Mouse (Mus musculus) limb, embryonic 12.5 days (tissue): Measurements from ENCODE around the gene Adamts2. TPM values are rescaled to one million over a fixed set of nuclear protein-coding genes. Genes with fewer than 3 reads are reported as not detected.

Source experiments
- ATAC-seq: fragments of 200-750 bp; cut with Nextera tagmentation; 2 replicates; pipeline ENCODE4 v1.8.0; 2017; ENCODE audit warnings: low read depth, moderate TSS enrichment; ENCODE audit not compliant: insufficient number of reproducible peaks, insufficient read depth, low FRiP score, low TSS enrichment
- H3K27ac ChIP-seq: fragments of 300-500 bp; sonication (generic); 2 replicates; pipeline ENCODE4 v1.5.1; 2016; ENCODE audit warnings: mild to moderate bottlenecking, moderate library complexity
- H3K27me3 ChIP-seq: fragments of 300-500 bp; sonication (generic); 2 replicates; pipeline ENCODE4 v1.6.1; 2016; ENCODE audit warnings: mild to moderate bottlenecking, moderate library complexity
- H3K36me3 ChIP-seq: fragments of 300-500 bp; sonication (generic); 2 replicates; pipeline ENCODE4 v1.6.1; 2016; ENCODE audit warnings: mild to moderate bottlenecking, moderate library complexity
- H3K4me1 ChIP-seq: fragments of 300-500 bp; sonication (generic); replicated peaks from 2 replicates; pipeline ENCODE4 v1.6.1; 2016
- H3K4me2 ChIP-seq: fragments of 300-500 bp; sonication (generic); 2 replicates; pipeline ENCODE4 v1.6.1; 2016; ENCODE audit warnings: mild to moderate bottlenecking, moderate library complexity
- H3K4me3 ChIP-seq: fragments of 300-500 bp; sonication (generic); replicated peaks from 2 replicates; pipeline ENCODE4 v1.5.1; 2016; ENCODE audit warnings: mild to moderate bottlenecking
- H3K9ac ChIP-seq: fragments of 300-500 bp; sonication (generic); replicated peaks from 2 replicates; pipeline ENCODE4 v1.6.1; 2016; ENCODE audit warnings: mild to moderate bottlenecking, moderate library complexity
- H3K9me3 ChIP-seq: fragments of 300-500 bp; sonication (generic); 2 replicates; pipeline ENCODE4 v1.6.1; 2016; ENCODE audit warnings: mild to moderate bottlenecking, moderate library complexity
- WGBS: fragments of 180-500 bp; shearing (Covaris S2); methylation state at CpG from one replicate; pipeline ENCODE4 v1.1.7; 2016; 5-methylcytosine and 5-hydroxymethylcytosine counted together
- polyA plus RNA-seq: library from polyadenylated mRNA; unstranded; fragments of >200 nt; fragmentation: Nextera tagmentation; extraction: Ambion mirVana; gene quantifications from 2 replicates; pipeline ENCODE4 v1.2.1, GENCODE M21; 2016

Adamts2 gene
- 2.8 and 3.0 TPM in 2 replicates for polyA plus RNA-seq

GRCm38 (mm10) chr11:50601641-50602355 lies at the start of gene Adamts2:
Adamts2 (plus strand) TSS chr11:50602084.
- Histone ChIP-seq H3K36me3 (no peaks in the 10 kb centered on the region), H3K4me2 (peak within 1 kb of the TSS; percentile 86), H3K27ac (no peak within 1 kb of the TSS), H3K27me3 (peaks cover 81% of the 10 kb centered on the region), H3K4me1 (peaks cover 21% of the 10 kb centered on the region), H3K9me3 (no peaks in the 10 kb centered on the region), H3K9ac (peak within 1 kb of the TSS; percentile 70), H3K4me3 (peak within 1 kb of the TSS; percentile 70)
- peak; percentile 79 for ATAC-seq
- WGBS, result 1% methylated on average over 67 of the region's 82 CpGs

GRCm38 (mm10) chr11:50557064-50557463 lies 44.8 kb upstream of the Adamts2 start:
- H3K36me3 ChIP-seq, result no peaks in the 10 kb centered on the region
- 85% methylated on average over 3 of the region's 3 CpGs for WGBS
- no peak overlapping the region for H3K4me3 ChIP-seq
- H3K9me3 ChIP-seq, result peaks cover 8% of the 10 kb centered on the region; the same call in 1 of the 2 replicates
- no peak overlapping the region for H3K9ac ChIP-seq
- no peak overlapping the region for H3K4me2 ChIP-seq
- no peaks in the 10 kb centered on the region for H3K27me3 ChIP-seq
- H3K27ac ChIP-seq, result no peak overlapping the region
- H3K4me1 ChIP-seq, result no peaks in the 10 kb centered on the region
- no peak for ATAC-seq

DNA sequence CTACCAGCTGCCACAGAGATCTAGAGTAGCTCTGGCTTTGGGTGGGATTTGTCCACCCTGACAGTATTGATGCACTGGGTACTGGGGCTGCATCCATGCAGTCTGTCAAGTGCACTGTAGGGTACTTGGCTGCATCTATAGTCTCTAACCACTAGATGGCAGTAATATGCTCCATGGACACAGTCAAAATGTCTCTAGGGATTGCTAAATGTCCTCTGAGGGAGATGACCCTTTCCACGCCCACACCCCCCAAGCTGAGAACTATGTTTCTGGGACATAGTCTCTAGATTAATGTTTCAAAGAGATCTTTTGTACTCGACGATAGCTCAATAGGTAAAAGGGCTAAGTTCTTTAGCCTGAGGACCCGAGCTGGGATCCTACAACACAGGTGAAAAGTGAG lies 42.8 kb upstream of the Adamts2 start:
- WGBS, result 33% methylated on average over 4 of the region's 4 CpGs
- H3K9ac ChIP-seq, result no peak overlapping the region
- H3K36me3 ChIP-seq, result no peaks in the 10 kb centered on the region

GRCm38 (mm10) chr11:50565466-50566211 lies 36.2 kb upstream of the Adamts2 start:
- no peak overlapping the region for H3K4me3 ChIP-seq
- H3K27ac ChIP-seq, result no peak overlapping the region
- H3K4me1 ChIP-seq, result no peaks in the 10 kb centered on the region
- H3K36me3 ChIP-seq, result no peaks in the 10 kb centered on the region
- no peak overlapping the region for H3K9ac ChIP-seq
- ATAC-seq, result no peak
- H3K27me3 ChIP-seq, result no peaks in the 10 kb centered on the region
- WGBS, result 75% methylated on average over 20 of the region's 20 CpGs
- no peaks in the 10 kb centered on the region for H3K9me3 ChIP-seq
- H3K4me2 ChIP-seq, result no peak overlapping the region

More for the DNA sequence above, 42.8 kb upstream of the Adamts2 start:
- Histone ChIP-seq H3K4me3 (no peak overlapping the region), H3K27me3 (no peaks in the 10 kb centered on the region), H3K4me1 (no peaks in the 10 kb centered on the region), H3K4me2 (no peak overlapping the region), H3K27ac (no peak overlapping the region), H3K9me3 (peaks cover 8% of the 10 kb centered on the region; the same call in 1 of the 2 replicates)
- no peak for ATAC-seq

DNA sequence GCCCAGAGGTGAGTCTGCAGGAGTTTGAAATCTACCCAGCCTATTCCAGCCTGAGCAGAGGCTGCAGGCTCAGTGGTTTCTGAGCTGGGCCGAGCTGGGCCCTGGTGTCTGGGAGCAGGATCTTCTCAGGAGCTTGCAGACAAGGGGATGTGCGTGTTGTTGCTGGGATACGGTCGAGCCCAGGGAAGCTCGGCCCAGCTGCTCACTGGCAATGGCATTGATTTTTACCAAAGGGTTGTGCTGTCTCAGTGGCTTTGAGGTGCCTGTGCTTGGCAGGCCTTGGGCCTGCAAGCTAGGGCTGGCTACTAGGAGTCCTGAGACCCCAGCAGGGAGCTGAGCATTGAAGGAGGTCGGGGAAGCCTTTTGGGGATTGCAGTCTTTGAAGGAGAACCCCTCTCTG lies 30.4 kb upstream of the Adamts2 start:
- 81% methylated on average over 6 of the region's 6 CpGs for WGBS
- no peaks in the 10 kb centered on the region; the same call in 1 of the 2 replicates for H3K4me1 ChIP-seq
- no peak overlapping the region for H3K27ac ChIP-seq
- no peaks in the 10 kb centered on the region for H3K9me3 ChIP-seq
- no peak for ATAC-seq
- no peaks in the 10 kb centered on the region for H3K36me3 ChIP-seq
- no peak overlapping the region for H3K9ac ChIP-seq
- H3K4me3 ChIP-seq, result no peak overlapping the region
- no peaks in the 10 kb centered on the region for H3K27me3 ChIP-seq
- H3K4me2 ChIP-seq, result no peak overlapping the region

GRCm38 (mm10) chr11:50576521-50576920 lies 25.4 kb upstream of the Adamts2 start:
- no peak overlapping the region for H3K4me3 ChIP-seq

DNA sequence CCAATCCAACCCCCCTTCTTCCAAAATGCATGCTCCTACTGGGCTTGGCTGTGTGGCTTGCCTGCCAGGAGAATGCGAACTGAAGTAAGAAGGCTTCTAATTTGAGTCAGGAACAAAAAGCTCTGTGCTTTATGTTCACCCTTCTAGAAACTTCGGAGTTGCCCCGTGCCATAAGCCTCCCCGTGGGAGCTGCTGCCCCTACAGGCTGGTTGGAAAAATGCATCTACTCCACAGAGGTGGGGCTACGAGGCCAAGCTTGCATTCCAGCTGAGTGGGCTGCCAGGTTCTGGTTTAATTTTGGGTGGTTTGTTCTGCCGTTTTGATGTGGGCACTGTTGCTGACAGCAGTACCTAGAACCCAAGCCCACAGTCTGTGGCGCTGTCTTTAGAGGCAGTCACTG lies 14.9 kb upstream of the Adamts2 start:
- H3K27me3 ChIP-seq, result no peaks in the 10 kb centered on the region
- no peak for ATAC-seq
- 49% methylated on average over 7 of the region's 7 CpGs for WGBS

More at GRCm38 (mm10) chr11:50576521-50576920, 25.4 kb upstream of the Adamts2 start:
- Histone ChIP-seq H3K4me2 (no peak overlapping the region), H3K9me3 (no peaks in the 10 kb centered on the region), H3K36me3 (no peaks in the 10 kb centered on the region), H3K9ac (no peak overlapping the region), H3K27ac (no peak overlapping the region), H3K27me3 (no peaks in the 10 kb centered on the region), H3K4me1 (no peaks in the 10 kb centered on the region; the same call in none of the 2 replicates)
- no peak for ATAC-seq
- WGBS, result 57% methylated on average over 4 of the region's 4 CpGs

GRCm38 (mm10) chr11:50587787-50588186 lies 14.1 kb upstream of the Adamts2 start:
- H3K36me3 ChIP-seq, result no peaks in the 10 kb centered on the region
- H3K4me2 ChIP-seq, result no peak overlapping the region
- no peak overlapping the region for H3K4me3 ChIP-seq
- 24% methylated on average over 3 of the region's 3 CpGs for WGBS
- no peaks in the 10 kb centered on the region for H3K27me3 ChIP-seq
- no peak for ATAC-seq
- H3K9ac ChIP-seq, result no peak overlapping the region
- 0 out of 2 replicates have a peak, but pooled peaks cover 3% of the 10 kb centered on the region for H3K9me3 ChIP-seq
- no peak overlapping the region for H3K27ac ChIP-seq
- no peaks in the 10 kb centered on the region; the same call in 1 of the 2 replicates for H3K4me1 ChIP-seq

More for the DNA sequence above, 14.9 kb upstream of the Adamts2 start:
- H3K27ac ChIP-seq, result no peak overlapping the region
- H3K4me2 ChIP-seq, result no peak overlapping the region
- H3K4me1 ChIP-seq, result no peaks in the 10 kb centered on the region
- 0 out of 2 replicates have a peak, but pooled peaks cover 3% of the 10 kb centered on the region for H3K9me3 ChIP-seq
- no peak overlapping the region for H3K4me3 ChIP-seq
- H3K36me3 ChIP-seq, result no peaks in the 10 kb centered on the region
- H3K9ac ChIP-seq, result no peak overlapping the region

DNA sequence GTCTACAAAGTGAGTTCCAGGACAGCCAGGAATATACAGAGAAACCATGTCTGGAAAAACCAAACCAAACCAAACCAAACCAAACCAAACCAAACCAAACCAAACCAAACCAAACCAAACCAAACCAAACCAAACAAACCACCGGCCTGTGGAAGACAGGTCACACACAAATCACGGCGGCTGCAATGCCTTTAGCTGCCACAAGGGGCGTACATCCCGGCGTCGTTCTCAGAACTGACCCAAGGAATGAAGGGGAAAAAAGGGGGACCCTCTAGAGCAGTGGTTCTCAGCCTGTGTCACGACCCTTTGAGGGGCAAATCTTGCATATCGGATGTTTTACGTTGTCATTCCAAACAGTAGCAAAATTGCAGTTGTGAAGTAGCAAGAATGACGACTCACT lies 12.8 kb upstream of the Adamts2 start:
- no peaks in the 10 kb centered on the region for H3K36me3 ChIP-seq
- H3K4me1 ChIP-seq, result no peaks in the 10 kb centered on the region; the same call in none of the 2 replicates
- 0 out of 2 replicates have a peak, but pooled peaks cover 2% of the 10 kb centered on the region for H3K27me3 ChIP-seq
- no peak overlapping the region for H3K4me3 ChIP-seq
- 42% methylated on average over 11 of the region's 11 CpGs for WGBS
- H3K27ac ChIP-seq, result no peak overlapping the region
- no peak for ATAC-seq
- H3K9ac ChIP-seq, result no peak overlapping the region
- H3K4me2 ChIP-seq, result no peak overlapping the region
- 0 out of 2 replicates have a peak, but pooled peaks cover 3% of the 10 kb centered on the region for H3K9me3 ChIP-seq

DNA sequence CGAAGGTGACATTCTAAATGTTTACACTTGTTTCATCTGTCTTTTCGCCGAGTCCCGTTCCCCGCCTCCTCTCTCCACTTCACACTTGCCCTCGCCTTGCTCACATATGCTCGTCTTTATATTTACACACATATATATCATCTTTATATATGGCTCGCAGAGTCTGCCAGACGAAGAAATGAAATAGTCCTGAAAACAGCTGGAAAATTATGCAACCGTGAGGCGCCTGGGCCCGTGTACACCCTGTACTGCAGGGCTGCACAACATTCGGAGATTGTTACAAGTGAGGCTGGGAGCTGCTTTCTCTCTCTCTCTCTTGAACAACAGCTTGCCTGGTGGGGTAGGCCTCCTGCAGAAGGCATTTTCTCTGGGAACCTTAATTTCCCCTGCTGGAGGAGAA lies 10.8 kb upstream of the Adamts2 start:
- no peaks in the 10 kb centered on the region for H3K36me3 ChIP-seq
- H3K27me3 ChIP-seq, result 0 out of 2 replicates have a peak, but pooled peaks cover 2% of the 10 kb centered on the region
- H3K9me3 ChIP-seq, result no peaks in the 10 kb centered on the region
- no peak overlapping the region for H3K4me2 ChIP-seq
- 86% methylated on average over 13 of the region's 13 CpGs for WGBS
- no peak for ATAC-seq
- no peak overlapping the region for H3K4me3 ChIP-seq
- H3K4me1 ChIP-seq, result no peaks in the 10 kb centered on the region; the same call in none of the 2 replicates
- H3K9ac ChIP-seq, result no peak overlapping the region
- no peak overlapping the region for H3K27ac ChIP-seq

DNA sequence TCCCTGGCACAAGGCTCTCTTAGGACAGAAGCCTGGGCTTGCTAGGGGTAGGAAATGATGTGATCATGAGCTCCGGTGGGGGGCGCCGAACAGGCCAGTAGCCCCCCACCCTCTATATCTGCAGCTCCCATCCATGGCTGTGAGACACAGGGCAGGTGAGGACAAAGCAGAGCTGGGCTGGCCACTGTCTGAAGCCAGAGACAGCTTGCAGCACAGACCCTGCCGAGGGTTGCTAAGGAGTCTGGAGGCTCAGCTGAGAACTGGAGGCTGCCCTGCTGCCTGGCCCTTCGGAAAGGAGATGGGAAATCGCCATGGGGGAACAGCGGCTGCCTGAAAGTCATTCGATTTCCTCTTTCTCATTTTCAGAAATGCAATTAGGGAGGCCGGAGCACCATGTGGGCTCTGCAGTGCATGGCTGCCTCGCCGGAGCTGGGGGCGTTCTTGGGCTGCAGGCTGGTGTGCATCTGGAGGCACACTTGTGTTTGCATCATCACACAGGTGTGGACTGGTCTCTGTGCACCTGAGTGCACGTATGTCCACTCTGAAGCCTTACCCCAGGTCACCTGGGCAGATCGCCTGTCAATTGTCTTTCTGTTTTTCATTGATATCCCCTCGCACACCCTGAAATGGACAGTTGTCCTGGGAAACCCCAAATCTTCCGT lies 8.9 kb upstream of the Adamts2 start:
- H3K4me2 ChIP-seq, result no peak overlapping the region
- no peaks in the 10 kb centered on the region; the same call in none of the 2 replicates for H3K4me1 ChIP-seq
- ATAC-seq, result no peak
- H3K36me3 ChIP-seq, result no peaks in the 10 kb centered on the region
- H3K9ac ChIP-seq, result no peak overlapping the region; the same call in 1 of the 2 replicates
- H3K4me3 ChIP-seq, result no peak overlapping the region
- WGBS, result 66% methylated on average over 16 of the region's 16 CpGs
- no peaks in the 10 kb centered on the region for H3K9me3 ChIP-seq
- 0 out of 2 replicates have a peak, but pooled peaks cover 2% of the 10 kb centered on the region for H3K27me3 ChIP-seq
- H3K27ac ChIP-seq, result no peak overlapping the region
